Mouse (Mus musculus) left cerebral cortex, adult 2 months (tissue): Measurements from ENCODE around the gene Sdc3. TPM values are rescaled to one million over a fixed set of nuclear protein-coding genes. Genes with fewer than 3 reads are reported as not detected.

Source experiments
- DNase-seq, 2 experiments: peaks; one replicate each; pipeline ENCODE4 v3.0.0; 2021 to 2022; ENCODE audit warnings: low spot score in 2 of 2, mixed read lengths in 1 of 2; ENCODE audit errors: extremely low spot score in 1 of 2
- H3K27ac ChIP-seq: fragments of 200-600 bp; 2 replicates; pipeline ENCODE4 v1.8.1; 2022
- H3K4me3 ChIP-seq: fragments of 200-600 bp; 2 replicates; pipeline ENCODE4 v1.8.1; 2022
- CTCF ChIP-seq: fragments of 200-600 bp; IDR thresholded peaks from 2 replicates; pipeline ENCODE4 v1.8.1; 2022; ENCODE audit warnings: antibody characterized with exemption, mild to moderate bottlenecking, moderate library complexity
- intact Hi-C: fragments of 180-260 bp; cut with DNase I; formaldehyde crosslinking; loops from one replicate; pipeline ENCODE4 v1.15.1; 2025
- total RNA-seq, 2 experiments: library from RNA; stranded (reverse); gene quantifications; 2 replicates each; pipeline ENCODE4 v1.2.3; 2021

The Sdc3 gene
- total RNA-seq, 2 experiments from 2014 or later, result 136 to 167 TPM

DNA sequence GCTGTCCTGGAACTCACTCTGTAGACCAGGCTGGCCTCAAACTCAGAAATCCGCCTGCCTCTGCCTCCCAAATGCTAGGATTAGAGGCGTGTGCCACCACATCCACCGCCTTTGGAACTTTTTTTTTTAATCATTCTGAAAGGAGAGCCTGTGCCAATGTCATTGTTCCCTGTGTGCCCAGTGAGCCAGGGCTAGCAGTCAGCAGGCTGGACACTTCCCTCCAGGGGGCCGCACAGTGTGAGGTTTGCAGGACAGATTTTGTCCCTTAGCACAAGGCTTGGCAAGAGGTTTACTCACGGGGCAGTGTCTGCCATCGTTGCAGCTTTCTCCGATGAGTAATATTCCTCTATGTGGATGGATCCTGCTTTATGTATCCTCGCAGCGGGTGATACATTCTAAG lies 14.4 kb downstream of the Sdc3 start:
- intact Hi-C loops, result no loop called here

DNA sequence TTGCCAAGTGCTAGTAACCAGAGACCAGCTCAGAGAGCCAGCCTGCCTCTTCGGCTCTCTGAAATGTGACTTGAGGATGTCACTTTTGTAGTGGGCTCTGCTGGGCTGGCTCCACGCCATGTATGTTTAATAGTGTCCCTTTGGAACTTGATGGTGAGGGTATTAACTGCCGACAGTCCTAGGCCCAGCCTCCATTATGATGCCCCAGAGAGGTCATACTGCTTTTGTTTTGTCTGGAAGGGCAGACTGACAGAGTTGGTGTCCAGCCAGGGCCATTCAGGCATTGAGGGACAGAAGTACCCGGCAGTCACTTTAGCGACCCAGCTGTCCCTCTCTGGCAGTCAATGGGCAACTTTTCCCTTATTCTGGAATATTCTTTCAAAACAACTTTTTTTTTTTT lies 17.4 kb downstream of the Sdc3 start:
- Histone ChIP-seq H3K4me3 (no peak overlapping the region), H3K27ac (no peak overlapping the region)
- DNase-seq, result no peak
- TF ChIP-seq CTCF, result no peak
- intact Hi-C loops, result no loop called here

More for the DNA sequence above, 14.4 kb downstream of the Sdc3 start:
- Histone ChIP-seq H3K4me3 (no peak overlapping the region), H3K27ac (no peak overlapping the region)
- no peak for DNase-seq
- no peak; the same call in 1 of the 2 replicates for TF ChIP-seq CTCF

DNA sequence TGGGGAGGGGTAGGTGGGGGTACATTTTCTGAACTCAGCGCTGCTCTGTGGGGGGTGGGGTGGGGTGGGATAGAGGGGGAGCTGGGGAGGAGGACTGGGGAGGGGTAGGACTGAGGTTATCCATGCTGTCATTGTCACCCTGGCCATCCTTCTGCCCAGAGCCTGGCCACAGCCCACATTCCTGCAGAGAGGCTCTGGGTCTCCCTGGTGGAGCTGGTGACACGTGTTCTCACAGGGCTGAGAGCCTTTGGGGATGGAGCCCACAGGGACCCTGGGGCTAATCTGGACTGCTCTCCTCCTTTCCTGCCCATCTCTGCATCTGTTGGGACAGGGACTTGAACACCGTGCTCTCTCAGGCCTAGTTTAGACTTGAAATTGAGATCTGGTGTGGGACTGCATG lies 18.5 kb downstream of the Sdc3 start:
- DNase-seq, result no peak
- no peak for TF ChIP-seq CTCF
- intact Hi-C loops, result no loop called here
- Histone ChIP-seq H3K4me3 (no peak overlapping the region), H3K27ac (no peak overlapping the region; the same call in 1 of the 2 replicates)

GRCm38 (mm10) chr4:130811385-130811784 lies 19.0 kb downstream of the Sdc3 start:
- DNase-seq, result peak in 1 of 2 experiments; percentile 43
- no peak overlapping the region for H3K4me3 ChIP-seq
- peak overlapping the region; percentile 36; the same call in 1 of the 2 replicates for H3K27ac ChIP-seq
- intact Hi-C loops, result no loop called here
- TF ChIP-seq CTCF, result no peak

- DNase-seq, result no peak
- intact Hi-C loops, result no loop called here
- Histone ChIP-seq H3K4me3 (no peak overlapping the region), H3K27ac (peak overlapping the region; percentile 55)
- no peak for TF ChIP-seq CTCF
Measured at GRCm38 (mm10) chr4:130813958-130814357, 21.6 kb downstream of the Sdc3 start.

- Histone ChIP-seq H3K4me3 (no peak overlapping the region), H3K27ac (no peak overlapping the region)
- DNase-seq, result peak in 1 of 2 experiments; percentile 59
- no peak for TF ChIP-seq CTCF
- intact Hi-C loops, result no loop called here
Measured at GRCm38 (mm10) chr4:130814742-130815330, 22.5 kb downstream of the Sdc3 start.

DNA sequence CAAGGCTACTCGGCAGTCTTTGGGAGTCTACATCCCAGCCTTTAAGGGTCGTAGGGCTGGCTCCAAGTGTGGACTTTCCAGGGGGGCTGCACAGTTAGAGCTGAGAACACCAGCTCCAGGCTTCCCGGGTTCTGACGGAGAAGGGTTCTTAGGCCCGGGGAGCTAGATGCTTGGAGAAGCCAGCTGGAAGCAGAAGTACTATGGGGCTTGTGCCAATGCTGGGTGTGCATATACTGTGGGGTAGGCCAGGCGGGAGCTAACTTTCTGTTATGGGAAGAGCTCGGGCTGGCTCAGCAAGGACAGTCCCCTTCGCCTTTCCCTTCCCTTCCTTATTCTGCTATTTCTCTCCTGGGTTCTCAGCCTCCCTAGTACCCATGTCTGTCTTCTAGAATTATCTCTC lies 23.5 kb downstream of the Sdc3 start:
- no peak for TF ChIP-seq CTCF
- Histone ChIP-seq H3K27ac (no peak overlapping the region; the same call in 1 of the 2 replicates), H3K4me3 (no peak overlapping the region)
- no peak for DNase-seq
- intact Hi-C loops, result no loop called here

DNA sequence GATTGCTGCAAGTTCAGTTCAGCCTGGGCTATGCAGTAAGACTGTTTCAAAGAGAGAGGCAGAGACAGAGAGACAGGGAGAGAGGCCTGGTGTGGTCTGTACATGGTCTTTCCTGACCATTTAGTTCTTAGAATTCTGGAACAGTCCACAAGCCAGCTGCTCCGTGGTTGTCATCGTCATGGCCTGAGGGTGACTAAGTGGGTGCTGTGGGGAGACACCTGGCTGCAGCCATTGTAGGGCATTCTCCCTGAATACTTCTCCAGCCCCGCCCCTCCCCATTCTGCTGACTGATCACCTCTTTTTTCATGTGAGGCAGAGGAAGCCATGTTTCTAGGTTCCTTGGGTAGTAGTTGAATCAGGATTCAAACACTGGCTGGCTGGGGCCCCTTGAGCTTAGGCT lies 27.5 kb downstream of the Sdc3 start:
- H3K27ac ChIP-seq, result no peak overlapping the region
- DNase-seq, result no peak
- H3K4me3 ChIP-seq, result no peak overlapping the region
- no peak for TF ChIP-seq CTCF
- intact Hi-C loops, result no loop called here

DNA sequence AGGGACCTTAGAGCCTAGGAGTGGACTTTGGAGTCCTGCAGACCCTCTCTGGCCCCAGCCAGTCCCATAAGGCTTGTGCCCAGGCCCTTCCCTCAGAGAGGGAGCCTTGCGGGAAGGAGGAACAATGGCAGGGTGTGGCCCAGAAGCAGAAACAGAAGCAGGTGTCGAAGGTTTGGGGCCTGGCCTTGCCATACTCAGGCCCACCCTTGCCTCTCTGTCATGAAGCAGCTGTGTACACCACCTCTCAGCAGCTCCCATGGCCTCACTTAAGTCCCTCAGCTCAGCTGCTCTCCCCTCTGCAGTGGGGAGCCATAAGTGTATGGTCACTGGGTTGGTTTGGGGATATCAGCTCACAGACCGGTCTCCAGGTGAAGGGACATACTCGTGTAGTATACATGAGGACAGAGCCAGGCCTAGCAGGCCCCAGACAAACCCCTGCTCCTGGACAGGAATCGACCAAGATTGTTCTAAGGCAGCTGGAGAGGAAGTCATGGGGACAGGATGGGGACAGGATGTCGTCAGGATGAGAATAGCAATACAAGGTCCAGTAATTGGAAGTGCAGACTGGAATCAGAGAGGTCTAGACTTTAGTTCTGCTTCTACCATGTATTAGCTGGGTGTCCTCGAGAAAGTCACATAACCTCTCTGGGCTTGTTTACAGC lies 28.4 kb downstream of the Sdc3 start:
- Histone ChIP-seq H3K27ac (no peak overlapping the region), H3K4me3 (no peak overlapping the region)
- intact Hi-C loops, result no loop called here
- no peak for DNase-seq
- TF ChIP-seq CTCF, result no peak

DNA sequence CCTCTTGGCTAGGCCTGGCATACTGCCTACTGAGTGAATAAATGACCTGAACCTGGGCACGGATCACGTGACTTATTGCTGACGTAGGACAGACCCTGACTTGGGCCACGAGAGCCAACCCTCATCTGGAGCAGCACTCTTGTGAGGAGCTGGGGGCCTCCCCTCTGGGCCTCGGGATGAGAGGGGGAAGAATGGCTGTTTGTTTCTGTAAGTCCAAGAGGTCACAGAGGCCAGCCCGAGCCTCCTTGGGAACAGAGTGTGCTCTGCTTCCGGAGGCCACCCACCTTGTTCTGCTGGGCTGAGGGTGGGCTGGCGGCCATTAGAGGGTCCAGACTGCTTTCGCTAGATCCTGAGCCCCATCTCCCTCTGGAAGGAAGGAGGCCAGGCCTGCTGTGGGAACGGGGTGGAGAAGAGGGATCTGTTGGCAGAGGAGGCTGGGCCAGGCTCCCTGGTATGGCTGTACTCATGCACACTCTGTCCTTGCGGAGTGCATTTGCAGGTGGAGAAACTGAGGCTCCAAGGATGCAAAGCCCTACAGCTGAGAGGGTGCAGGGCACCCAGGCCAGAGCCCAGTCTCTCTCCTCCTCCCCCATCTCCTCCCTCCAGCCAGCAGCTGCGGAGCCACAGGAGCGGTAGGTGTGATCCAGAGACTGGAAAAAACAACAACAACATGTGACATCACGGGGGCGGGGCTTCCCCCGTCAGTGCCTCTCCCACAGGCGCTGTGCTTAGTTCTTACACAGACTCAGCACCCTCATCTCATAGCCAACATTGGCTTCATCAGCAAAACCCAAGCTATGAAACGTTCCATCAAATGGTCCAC lies 36.7 kb downstream of the Sdc3 start:
- no peak for TF ChIP-seq CTCF
- no peak overlapping the region for H3K4me3 ChIP-seq
- intact Hi-C loops, result no loop called here
- peak in 1 of 2 experiments; percentile 70 for DNase-seq
- H3K27ac ChIP-seq, result peak overlapping the region; percentile 67

DNA sequence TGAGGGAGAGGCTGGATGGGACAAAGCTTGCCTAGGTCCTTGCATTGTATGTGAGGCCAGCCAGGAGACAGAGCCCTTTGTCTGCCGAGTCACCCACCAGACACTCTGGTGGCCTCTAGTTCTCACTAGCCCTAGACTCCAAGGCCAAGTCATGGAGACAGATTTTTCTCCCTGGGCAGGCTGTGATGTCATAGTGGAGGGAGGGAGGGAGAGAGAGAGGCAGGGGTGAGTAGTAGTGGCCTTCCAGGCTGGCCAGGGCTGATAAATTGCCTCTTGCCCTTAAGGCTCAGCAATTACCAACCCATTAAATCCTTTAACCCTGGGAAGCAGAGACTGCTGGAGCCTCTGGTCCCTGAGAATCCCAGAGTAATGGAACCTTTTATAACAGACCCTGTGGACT lies 41.8 kb downstream of the Sdc3 start:
- TF ChIP-seq CTCF, result no peak
- intact Hi-C loops, result no loop called here
- no peak for DNase-seq
- no peak overlapping the region for H3K4me3 ChIP-seq
- H3K27ac ChIP-seq, result no peak overlapping the region

DNA sequence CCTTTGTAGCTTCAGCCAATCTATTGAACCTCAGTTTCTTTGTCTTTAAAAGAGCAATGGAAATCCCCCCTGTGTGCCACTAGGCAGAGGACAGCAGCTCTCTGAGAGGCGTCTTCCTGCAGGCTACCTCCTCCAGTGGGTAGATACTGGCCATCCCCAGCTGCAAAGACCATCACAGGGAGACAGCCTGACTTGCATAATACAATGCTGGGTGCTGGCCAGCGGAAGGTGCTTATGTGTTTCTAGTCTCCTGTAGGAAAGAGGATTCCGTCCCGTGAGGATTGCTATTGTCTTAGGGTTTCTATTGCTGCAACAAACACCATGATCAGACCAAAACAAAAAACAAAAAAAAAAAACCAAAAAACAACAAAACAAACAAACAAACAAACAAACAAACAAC lies 43.2 kb downstream of the Sdc3 start:
- Histone ChIP-seq H3K4me3 (no peak overlapping the region), H3K27ac (no peak overlapping the region)
- no peak for TF ChIP-seq CTCF
- no peak for DNase-seq
- intact Hi-C loops, result no loop called here
